Mouse (Mus musculus): ENCODE results near the gene Coa3.
"Not testable (repeated sequence)": the region's sequence is repeated elsewhere in the genome, so short reads cannot be mapped to it uniquely, and the experiment has no call there.

The Coa3 gene

DNA sequence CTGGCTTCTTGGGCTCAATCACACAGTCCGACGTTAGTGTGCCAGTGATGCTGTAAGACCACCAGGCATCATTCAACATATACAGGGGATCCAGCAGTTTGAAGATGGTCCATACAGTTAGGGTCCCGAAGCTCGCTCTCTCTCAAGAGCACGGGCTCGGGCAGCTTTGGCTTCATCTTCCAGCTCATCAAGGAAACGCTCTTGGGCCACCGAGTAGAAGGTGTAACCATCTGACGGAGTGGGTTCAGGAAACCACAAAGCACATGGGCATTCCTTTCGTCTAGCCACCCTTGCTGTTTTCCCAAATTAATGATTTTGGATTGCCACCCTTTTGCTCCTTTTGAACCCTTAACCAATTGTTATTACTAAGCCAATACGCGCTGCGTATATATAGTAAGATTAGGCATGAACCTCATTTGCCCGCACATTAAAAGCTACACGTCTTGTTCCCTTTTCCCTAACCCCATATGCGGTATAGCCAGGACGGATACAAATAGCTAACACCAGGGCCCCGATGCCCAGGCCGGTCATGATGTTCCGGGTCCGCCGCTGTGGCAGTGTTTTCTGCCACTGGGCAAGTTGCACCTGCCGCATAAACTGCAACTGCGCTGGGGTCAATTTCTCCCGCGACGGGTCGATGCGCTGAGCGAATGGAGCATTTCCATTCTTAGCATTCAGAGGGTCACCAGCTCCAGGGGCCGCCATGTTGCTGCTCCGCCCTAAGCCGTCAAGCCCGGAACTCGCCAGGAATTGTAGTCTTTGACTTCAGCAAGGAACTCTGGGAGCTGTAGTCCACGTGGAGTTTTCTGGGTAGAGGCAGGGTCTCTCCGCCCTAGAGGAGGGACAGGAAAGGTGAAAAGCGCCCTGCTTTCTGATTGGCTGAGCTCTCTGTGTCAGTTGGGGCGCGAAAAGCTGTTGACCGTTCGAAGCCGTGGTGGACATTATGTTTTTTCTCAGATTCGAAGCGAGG, at the start of gene Coa3, which contains the start of gene Cntd1:
Gene Coa3, minus strand, starts transcription at position 892 of the 970 bp plus-strand sequence.
Gene Cntd1, plus strand, starts transcription at position 790 of the 970 bp plus-strand sequence.
- DNase-seq (ENCODE audit: low spot score in 2 of 2) = peak; percentile 60 to 73

DNA sequence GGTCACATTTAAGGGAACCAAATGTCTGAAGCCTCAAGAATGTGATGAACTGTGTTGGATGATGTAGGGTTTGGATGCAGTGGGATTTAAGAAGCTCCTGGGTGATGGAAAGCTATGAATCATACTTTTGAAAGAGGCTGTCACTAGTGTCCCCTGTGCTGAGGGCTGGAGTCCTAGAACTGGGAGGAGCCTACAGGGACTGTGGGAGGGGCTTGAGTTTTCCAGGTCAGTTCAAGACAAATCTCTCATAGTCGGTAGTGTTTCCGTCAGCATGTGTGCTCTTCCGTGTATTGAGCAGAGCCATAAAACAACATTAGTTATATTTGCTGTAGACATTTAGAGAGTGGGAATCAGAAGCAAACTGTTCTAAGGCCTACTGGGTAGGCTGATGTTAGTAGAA, 48.4 kb upstream of the Coa3 start:
- no peak for DNase-seq (ENCODE audit: low spot score in 2 of 2)

- no peak for DNase-seq (ENCODE audit: low spot score in 2 of 2)
Measured at GRCm38 (mm10) chr11:101326147-101326546, 47.2 kb upstream of the Coa3 start.

DNA sequence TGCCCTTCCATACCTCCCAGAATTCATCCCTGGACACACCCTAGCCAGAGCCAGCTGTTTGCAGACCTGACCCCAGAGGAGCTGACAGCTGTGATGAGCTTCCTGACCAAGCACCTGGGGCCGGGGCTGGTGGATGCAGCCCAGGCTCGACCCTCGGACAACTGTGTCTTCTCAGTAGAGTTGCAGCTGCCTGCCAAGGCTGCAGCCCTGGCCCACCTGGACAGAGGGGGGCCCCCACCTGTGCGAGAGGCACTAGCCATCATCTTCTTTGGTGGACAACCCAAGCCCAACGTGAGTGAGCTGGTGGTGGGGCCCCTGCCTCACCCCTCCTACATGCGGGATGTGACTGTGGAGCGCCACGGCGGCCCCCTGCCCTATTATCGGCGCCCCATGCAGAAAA, 46.3 kb upstream of the Coa3 start:
- DNase-seq (ENCODE audit: low spot score in 2 of 2) = not testable (repeated sequence)

DNA sequence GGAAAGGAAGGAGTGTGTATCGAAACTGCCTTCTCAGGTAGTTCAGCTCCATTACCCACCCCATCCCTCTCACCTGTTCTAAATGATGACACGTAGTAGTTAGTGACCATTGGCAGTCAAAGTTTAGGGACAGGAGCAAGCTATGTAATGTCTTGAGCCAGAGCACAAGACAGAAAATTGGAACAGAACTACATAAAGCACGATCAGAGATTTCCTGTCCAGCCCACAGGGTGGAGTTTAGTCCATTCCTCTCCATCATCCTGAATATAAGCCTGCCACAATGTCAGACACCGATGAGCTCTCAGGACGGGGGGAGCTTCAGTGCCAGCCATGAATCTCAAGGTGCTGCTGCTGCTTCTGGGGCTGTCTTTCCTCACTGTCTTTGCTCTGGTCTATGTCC, 45.8 kb upstream of the Coa3 start, which contains the start of gene Aoc2:
Gene Aoc2, plus strand, starts transcription at position 301 of the 400 bp plus-strand sequence.
- DNase-seq (ENCODE audit: low spot score in 2 of 2) = no peak

GRCm38 (mm10) chr11:101323609-101324008, 44.7 kb upstream of the Coa3 start:
- DNase-seq (ENCODE audit: low spot score in 2 of 2) = peak in 1 of 2 experiments; percentile 43

DNA sequence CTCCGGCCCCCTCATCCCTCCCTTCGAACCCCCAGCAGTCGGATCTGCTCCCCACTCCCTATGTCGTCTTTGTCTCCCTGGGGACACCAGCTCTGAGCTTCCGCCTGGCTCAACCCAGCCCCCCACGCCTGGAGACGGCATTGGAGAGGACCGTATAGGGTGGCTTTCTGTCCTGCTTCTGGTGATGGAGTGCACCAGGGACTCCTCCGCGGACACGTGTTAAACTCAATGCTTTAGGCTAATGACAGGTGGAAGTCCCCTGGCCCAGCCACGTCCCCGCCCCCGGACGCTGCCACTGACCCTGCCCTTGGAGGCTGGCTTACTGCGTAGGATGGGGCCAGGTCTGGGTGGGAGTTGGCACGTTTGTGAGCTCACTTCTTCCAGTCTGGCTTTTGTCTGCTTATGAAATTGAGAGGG, 37.6 kb upstream of the Coa3 start:
- peak; percentile 39 to 55 for DNase-seq (ENCODE audit: low spot score in 2 of 2)

DNA sequence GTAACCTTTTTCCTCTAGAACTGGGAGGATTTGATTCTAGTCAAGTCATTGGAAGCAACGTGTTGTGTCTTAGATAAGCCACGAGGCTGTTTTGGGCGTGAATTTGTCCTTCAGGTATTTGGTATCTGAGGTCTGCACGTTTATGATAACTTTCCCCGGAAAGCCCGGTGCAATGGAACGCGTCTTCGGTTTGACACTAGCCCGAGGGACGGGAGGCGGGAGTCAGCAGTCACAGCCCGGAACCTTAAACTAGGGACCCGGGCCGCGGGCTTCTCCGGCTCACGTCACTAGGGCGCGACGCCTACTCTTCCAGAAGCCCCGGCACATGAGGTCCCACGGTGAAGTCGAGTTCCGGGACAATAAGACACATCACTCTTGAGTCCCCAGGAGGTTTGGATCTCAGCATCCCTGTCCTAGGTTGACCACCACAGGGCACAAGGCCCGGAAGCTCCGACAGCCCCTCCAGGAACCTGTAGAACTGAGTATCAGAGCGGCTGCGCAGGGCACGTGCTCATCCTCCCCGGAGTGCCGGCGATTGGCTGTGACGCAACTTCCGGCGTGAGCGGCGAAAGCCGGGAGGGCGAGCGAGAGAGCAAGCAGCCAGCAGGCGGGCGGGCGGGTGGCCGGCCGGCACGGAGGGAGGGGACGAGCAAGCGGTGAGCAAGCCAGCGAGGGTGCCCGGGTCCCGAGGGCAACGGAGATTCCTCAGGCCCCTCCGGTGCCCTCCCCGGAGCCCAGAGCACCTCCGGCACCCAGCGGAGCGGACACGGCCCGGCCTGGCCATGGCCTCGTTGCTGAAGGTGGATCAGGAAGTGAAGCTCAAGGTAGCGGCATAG, 37.0 kb upstream of the Coa3 start, which contains the start of gene Psme3:
Gene Psme3, plus strand, starts transcription at position 549 of the 836 bp plus-strand sequence.
- DNase-seq (ENCODE audit: low spot score in 2 of 2) = peak; percentile 85 to 91

- no peak for DNase-seq (ENCODE audit: low spot score in 2 of 2)
Measured at GRCm38 (mm10) chr11:101315082-101315650, 36.3 kb upstream of the Coa3 start.

GRCm38 (mm10) chr11:101314567-101314966, 35.7 kb upstream of the Coa3 start:
- no peak for DNase-seq (ENCODE audit: low spot score in 2 of 2)

- no peak for DNase-seq (ENCODE audit: low spot score in 2 of 2)
Measured at GRCm38 (mm10) chr11:101312150-101312549, 33.2 kb upstream of the Coa3 start.

DNA sequence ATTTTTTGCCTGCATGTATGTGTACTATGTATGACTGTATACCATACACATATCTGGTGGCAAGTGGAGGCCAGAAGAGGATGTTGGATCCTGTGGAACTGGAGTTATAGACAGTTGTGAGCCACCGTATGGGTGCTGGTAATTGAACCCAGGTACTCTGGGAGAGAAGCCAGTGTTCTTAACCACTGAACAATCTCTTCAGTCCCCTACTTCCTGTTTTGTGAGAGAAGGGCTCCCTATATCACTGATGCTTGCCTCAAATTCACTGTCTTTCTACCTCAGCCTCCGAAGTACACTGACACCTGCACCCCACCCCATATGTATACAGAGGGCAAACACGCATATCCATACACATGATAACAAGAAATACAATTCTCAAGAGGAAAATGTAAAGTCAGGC, 32.2 kb upstream of the Coa3 start:
- DNase-seq (ENCODE audit: low spot score in 2 of 2) = no peak

DNA sequence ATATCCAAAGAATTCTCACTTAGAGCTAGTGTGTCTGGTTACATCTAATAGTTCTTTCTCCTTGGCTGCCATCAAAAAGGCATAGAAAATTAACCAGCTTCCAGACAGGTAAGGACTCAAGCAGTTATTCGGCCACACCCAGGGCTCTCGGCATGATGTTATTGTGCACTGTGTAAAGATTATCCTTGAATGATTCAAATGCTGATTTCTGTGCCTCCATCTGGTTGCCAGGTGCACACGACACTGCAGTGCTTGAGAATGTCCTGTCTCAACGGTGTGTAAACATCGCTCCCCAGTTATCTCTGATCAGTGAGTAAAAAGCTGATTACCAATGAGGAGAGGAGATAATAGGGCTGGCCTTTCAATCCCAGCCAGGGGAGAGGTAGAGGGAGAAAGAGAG, 28.8 kb upstream of the Coa3 start:
- DNase-seq (ENCODE audit: low spot score in 2 of 2) = no peak

GRCm38 (mm10) chr11:101302004-101302798, 23.3 kb upstream of the Coa3 start, which contains the start of gene Becn1:
Gene Becn1 (minus strand): TSS chr11:101302286.
- peak; percentile 91 to 98 for DNase-seq (ENCODE audit: low spot score in 2 of 2)

GRCm38 (mm10) chr11:101301299-101302003, 22.5 kb upstream of the Coa3 start:
- no peak for DNase-seq (ENCODE audit: low spot score in 2 of 2)

- peak in 1 of 2 experiments; percentile 38 for DNase-seq (ENCODE audit: low spot score in 2 of 2)
Measured at GRCm38 (mm10) chr11:101300881-101301280, 22.0 kb upstream of the Coa3 start.

DNA sequence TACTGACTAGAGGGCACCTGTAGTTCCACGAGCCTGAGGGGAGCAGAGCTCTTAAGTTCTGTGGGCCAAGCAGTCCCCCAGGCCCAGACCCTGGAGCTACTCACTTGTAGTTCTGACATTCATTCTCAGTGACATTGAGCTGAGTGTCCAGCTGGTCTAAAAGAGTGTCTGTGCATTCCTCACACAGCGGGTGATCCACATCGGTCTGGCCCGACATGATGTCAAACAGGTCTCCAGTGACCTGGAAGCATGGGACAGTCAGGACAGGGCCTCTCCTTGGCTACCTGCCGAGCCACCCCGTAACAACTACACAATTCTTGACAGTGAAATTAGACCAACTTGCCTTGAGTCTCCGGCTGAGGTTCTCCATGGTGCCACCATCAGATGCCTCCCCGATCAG, 16.3 kb upstream of the Coa3 start:
- DNase-seq (ENCODE audit: low spot score in 2 of 2) = no peak

- no peak for DNase-seq (ENCODE audit: low spot score in 2 of 2)
Measured at GRCm38 (mm10) chr11:101291231-101291630, 12.3 kb upstream of the Coa3 start.

DNA sequence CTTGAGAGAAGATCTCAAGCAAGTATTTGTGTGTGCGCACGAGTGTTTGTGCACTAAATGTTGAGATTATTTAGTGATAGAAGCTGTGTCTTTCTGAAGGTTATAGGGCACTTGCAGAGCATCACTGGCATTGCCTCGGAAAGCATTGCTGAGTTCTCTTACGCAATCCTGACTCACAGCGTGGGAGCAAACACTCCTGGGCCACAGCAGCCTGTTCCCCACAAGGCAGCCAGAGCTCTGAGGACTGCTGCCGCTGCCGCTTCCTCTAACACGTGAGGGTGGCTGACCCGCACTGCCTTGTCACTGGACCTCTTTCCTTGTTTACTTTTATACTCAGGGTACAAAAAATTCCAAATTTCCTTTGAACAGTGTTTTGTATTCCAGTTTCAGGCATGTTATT, 8.4 kb upstream of the Coa3 start:
- no peak for DNase-seq (ENCODE audit: low spot score in 2 of 2)

DNA sequence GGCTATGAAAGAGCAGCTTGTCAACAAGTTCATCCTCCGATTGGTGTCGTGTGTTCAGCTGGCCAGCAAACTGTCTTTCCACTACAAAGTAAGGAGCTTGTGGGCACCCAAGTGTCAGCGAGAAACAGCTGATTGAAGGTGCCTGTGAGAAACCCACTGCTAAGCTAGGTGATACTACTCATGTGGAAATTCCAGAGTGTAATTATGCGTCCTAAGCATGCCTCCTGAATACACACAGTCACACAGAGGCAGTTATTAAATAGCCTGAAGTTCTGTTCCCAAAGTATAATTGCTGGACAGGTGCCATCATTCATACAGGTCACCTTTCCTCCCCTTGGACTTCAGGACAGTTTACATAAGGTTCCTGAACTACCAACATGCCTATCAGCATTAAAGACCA, 4.9 kb upstream of the Coa3 start:
- no peak for DNase-seq (ENCODE audit: low spot score in 2 of 2)
